Mouse (Mus musculus) stomach, postnatal 0 days (tissue): Measurements from ENCODE around the gene Zfand4.

Source experiments
- CTCF ChIP-seq: IDR thresholded peaks from 2 replicates; pipeline ENCODE4 v1.5.1; 2016; ENCODE audit warnings: antibody characterized with exemption, low read depth, mild to moderate bottlenecking, moderate library complexity
- EP300 ChIP-seq: optimal IDR thresholded peaks from 2 replicates; pipeline ENCODE3; 2016; ENCODE audit warnings: antibody characterized with exemption

DNA sequence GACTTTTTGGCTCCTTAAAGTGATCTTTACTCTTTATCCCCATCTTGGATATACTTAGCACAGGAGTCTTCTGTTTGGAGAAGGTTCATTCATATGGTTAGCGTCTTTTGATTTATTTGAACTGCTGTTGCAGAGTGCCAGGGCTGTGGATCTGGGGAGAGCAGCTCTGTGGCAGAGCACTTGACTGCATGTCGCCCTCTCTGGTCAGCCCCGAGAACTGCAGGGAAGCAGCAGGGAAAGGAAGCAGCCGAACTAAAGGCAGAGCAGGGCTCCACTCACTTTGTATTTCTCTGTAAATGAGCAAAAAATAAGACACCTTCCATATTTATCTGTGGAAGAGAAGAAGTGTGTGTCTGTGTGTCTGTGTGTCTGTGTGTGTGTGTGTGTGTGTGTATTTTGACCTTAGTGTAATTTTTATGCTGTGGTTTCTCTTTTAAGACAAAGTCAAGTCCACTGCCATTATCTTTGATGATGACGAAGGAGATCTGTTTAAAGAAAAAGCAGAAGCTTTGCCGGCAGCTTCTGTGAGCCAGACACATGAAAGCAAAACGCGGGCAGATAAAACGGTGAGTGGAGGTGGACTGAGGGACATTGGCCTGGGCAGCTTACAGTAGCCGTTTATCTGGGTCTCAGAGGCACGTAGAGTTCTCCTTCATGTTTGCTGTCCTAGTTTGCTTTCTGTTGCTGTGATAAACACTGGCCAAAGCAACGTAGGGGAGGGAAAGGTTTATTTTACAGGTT lies 35.1 kb upstream of the Zfand4 start:
- TF ChIP-seq CTCF (peak; percentile 87), EP300 (no peak)
